ENCODE assay signal across 9 mouse cellular contexts in genomic region chr2:122160680-122161079, GRCm38 (mm10). TPM values are rescaled to one million over a fixed set of nuclear protein-coding genes. Genes with fewer than 3 reads are reported as not detected.
DNase-seq lines count a peak whose midpoint lies in the region; ATAC-seq lines count a peak whose summit lies in the region.
"Had no signal": no experiment of that assay in that cellular context is flagged by ENCODE, and none has a peak within 500 bp of the region (broad histone marks: within the 10 kb centered on the region; RNA-seq: fewer than 3 reads in every experiment).

Trim69 (plus strand) TSS chr2:122160700.

- 30% methylated on average over 2 of the region's 2 CpGs for WGBS in hindbrain, embryonic 16.5 days

- H3K9ac ChIP-seq in hindbrain, embryonic 16.5 days (ENCODE audit: low read depth, low read length): no peak within 1 kb of the TSS
- H3K9ac ChIP-seq: neural tube, embryonic 13.5 days had no signal

- no peaks in the 10 kb centered on the region for H3K4me1 ChIP-seq in hindbrain, embryonic 16.5 days (ENCODE audit: control insufficient read depth, insufficient read depth, low read depth, low read length)
- H3K4me1 ChIP-seq: neural tube, embryonic 13.5 days had no signal

- H3K4me3 ChIP-seq in hindbrain, embryonic 16.5 days (ENCODE audit: low read length): no peak within 1 kb of the TSS
- H3K4me3 ChIP-seq: neural tube, embryonic 13.5 days had no signal

- H3K36me3 ChIP-seq in hindbrain, embryonic 16.5 days (ENCODE audit: control insufficient read depth, insufficient read depth, low read length): no peaks in the 10 kb centered on the region
- H3K36me3 ChIP-seq: neural tube, embryonic 13.5 days had no signal

- peak; percentile 45 for DNase-seq in WW6 (ENCODE audit: low read depth, low spot score)
- peak; percentile 88 to 93 for DNase-seq in cerebellum, postnatal 14 days
- DNase-seq in frontal cortex, postnatal 36 days (ENCODE audit: low spot score in 2 of 2): peak; percentile 72 to 80
- peak; percentile 71 to 72 for DNase-seq in layer of hippocampus, postnatal 36 days
- peak; percentile 75 to 88 for DNase-seq in lung, postnatal 4 days
- DNase-seq in right cerebral cortex, adult 2 months (ENCODE audit: low spot score in 2 of 2): peak; percentile 77 to 79
- peak; percentile 57 for DNase-seq in urinary bladder, postnatal 10 days (ENCODE audit: low spot score)

- H3K27ac ChIP-seq in hindbrain, embryonic 16.5 days (ENCODE audit: low read depth, low read length): no peak within 1 kb of the TSS
- H3K27ac ChIP-seq: neural tube, embryonic 13.5 days had no signal

- ATAC-seq in hindbrain, embryonic 16.5 days: peak; percentile 67; the same call in 1 of the 2 replicates

- H3K27me3 ChIP-seq in hindbrain, embryonic 16.5 days (replicated peaks; ENCODE audit: control insufficient read depth, insufficient read depth, low read length): no peaks in the 10 kb centered on the region
- H3K27me3 ChIP-seq: neural tube, embryonic 13.5 days had no signal

- H3K4me2 ChIP-seq in hindbrain, embryonic 16.5 days (ENCODE audit: low read length): no peak within 1 kb of the TSS
- H3K4me2 ChIP-seq: neural tube, embryonic 13.5 days had no signal

- H3K9me3 ChIP-seq in hindbrain, embryonic 16.5 days (ENCODE audit: control insufficient read depth, low read length): no peaks in the 10 kb centered on the region
- H3K9me3 ChIP-seq: neural tube, embryonic 13.5 days had no signal

RNA-seq across cellular contexts. Expression of gene Trim69, which starts in this region (rescaled TPM):
- polyA plus RNA-seq in hindbrain, embryonic 16.5 days (2015; fragmentation: Nextera tagmentation; extraction: Ambion mirVana): 0.09 TPM in 1 of 2 replicates, not detected in the other
- total RNA-seq in layer of hippocampus, postnatal 36 days (2021): not detected
- polyA plus RNA-seq: neural tube, embryonic 13.5 days had no signal

Comparison
In these comparisons a context has a peak if more than half of its experiments do, and no peak if none do; other contexts are left out.
1. Peak in ATAC-seq in hindbrain, embryonic 16.5 days; RNA of the gene not detected or under 1 TPM.
2. Peak in DNase-seq in layer of hippocampus, postnatal 36 days; RNA of the gene not detected or under 1 TPM.